Mouse (Mus musculus) spleen, adult 2 months (tissue): Measurements from ENCODE around the gene Snrnp25. TPM values are rescaled to one million over a fixed set of nuclear protein-coding genes. Genes with fewer than 3 reads are reported as not detected.
A peak's percentile ranks its signal among the peaks of the same experiment; 100 is the strongest.

Experiments
- DNase-seq, 2 experiments: peaks; one replicate each; pipeline versions ENCODE4 v3.0.0 to v3.0.0-alpha.2; 2012 to 2021; ENCODE audit warnings: low spot score in 2 of 2, low read depth in 1 of 2
- H3K27ac ChIP-seq: fragments of 200-500 bp; 2 replicates; pipeline ENCODE4 v1.5.1; 2012; ENCODE audit warnings: low read length, inconsistent platforms; ENCODE audit not compliant: insufficient read depth
- H3K27me3 ChIP-seq: fragments of 200-500 bp; 2 replicates; pipeline ENCODE4 v1.6.1; 2012; ENCODE audit warnings: mild to moderate bottlenecking, moderate library complexity, low read length, inconsistent platforms; ENCODE audit not compliant: control insufficient read depth, insufficient read depth
- H3K36me3 ChIP-seq: fragments of 200-500 bp; 2 replicates; pipeline ENCODE4 v1.6.1; 2012; ENCODE audit warnings: mild to moderate bottlenecking, low read length, inconsistent platforms; ENCODE audit not compliant: control insufficient read depth, insufficient read depth
- H3K4me1 ChIP-seq: fragments of 200-500 bp; 2 replicates; pipeline ENCODE4 v1.6.1; 2011; ENCODE audit warnings: inconsistent platforms; ENCODE audit not compliant: control insufficient read depth, insufficient read depth, insufficient read length
- H3K4me3 ChIP-seq: fragments of 200-500 bp; 2 replicates; pipeline ENCODE4 v1.5.1; 2011; ENCODE audit warnings: mild to moderate bottlenecking, inconsistent platforms; ENCODE audit not compliant: insufficient read depth, insufficient read length; ENCODE audit errors: extremely low read depth
- CTCF ChIP-seq: fragments of 200-500 bp; IDR thresholded peaks from 2 replicates; pipeline ENCODE4 v1.5.1; 2011; ENCODE audit warnings: mild to moderate bottlenecking, inconsistent platforms; ENCODE audit not compliant: insufficient read depth, insufficient read length, insufficient replicate concordance; ENCODE audit errors: extremely low read depth
- POLR2A ChIP-seq: fragments of 200-500 bp; IDR thresholded peaks from 2 replicates; pipeline ENCODE4 v1.6.1; 2011; ENCODE audit warnings: low read depth, low read length, inconsistent platforms
- WGBS: fragments of 180-500 bp; shearing (Covaris S2); methylation state at CpG from one replicate; pipeline ENCODE4 v1.1.7; 2018; 5-methylcytosine and 5-hydroxymethylcytosine counted together
- polyA plus RNA-seq: library from polyadenylated mRNA; depleted of rRNA; stranded (reverse); fragments of >200 nt; gene quantifications from 2 replicates; pipeline ENCODE4 v1.2.3, GENCODE M21; 2012

Snrnp25 gene
- polyA plus RNA-seq, 1 experiment: 29.7 TPM

- Histone ChIP-seq H3K27ac (peak overlapping the region; percentile 32; the same call in 1 of the 2 replicates), H3K36me3 (peaks cover under 1% of the 10 kb centered on the region; the same call in 1 of the 2 replicates), H3K4me3 (no peak overlapping the region), H3K4me1 (peaks cover 22% of the 10 kb centered on the region), H3K27me3 (peaks cover 12% of the 10 kb centered on the region)
- TF ChIP-seq POLR2A (no peak), CTCF (no peak)
- WGBS: 55% methylated on average over 7 of the region's 7 CpGs
- no peak for DNase-seq
Measured at GRCm38 (mm10) chr11:32225222-32226104, 20.2 kb downstream of the Snrnp25 start.

GRCm38 (mm10) chr11:32226124-32226871, 21.1 kb downstream of the Snrnp25 start, which contains the start of gene Mpg:
Mpg (plus strand) TSS chr11:32226505.
- peak within 1 kb of the TSS; percentile 76 for H3K27ac ChIP-seq
- peaks cover 19% of the 10 kb centered on the region for H3K4me1 ChIP-seq
- peaks cover 5% of the 10 kb centered on the region for H3K36me3 ChIP-seq
- peak within 1 kb of the TSS; percentile 86 for H3K4me3 ChIP-seq
- TF ChIP-seq POLR2A: peak; percentile 94
- no peak for TF ChIP-seq CTCF
- 4% methylated on average over 47 of the region's 47 CpGs for WGBS
- DNase-seq: peak; percentile 71 to 90
- peaks cover 9% of the 10 kb centered on the region for H3K27me3 ChIP-seq

- H3K36me3 ChIP-seq: peaks cover 9% of the 10 kb centered on the region
- H3K4me3 ChIP-seq: peak overlapping the region; percentile 86
- H3K27me3 ChIP-seq: peaks cover 3% of the 10 kb centered on the region; the same call in 1 of the 2 replicates
- WGBS: 28% methylated on average over 1 of the region's 1 CpGs
- peaks cover 16% of the 10 kb centered on the region for H3K4me1 ChIP-seq
- H3K27ac ChIP-seq: no peak overlapping the region
- DNase-seq: no peak
- no peak for TF ChIP-seq CTCF
- TF ChIP-seq POLR2A: no peak
Measured at GRCm38 (mm10) chr11:32227041-32227440, 21.8 kb downstream of the Snrnp25 start.

GRCm38 (mm10) chr11:32227555-32227954, 22.3 kb downstream of the Snrnp25 start:
- Histone ChIP-seq H3K27ac (no peak overlapping the region), H3K4me1 (peaks cover 12% of the 10 kb centered on the region), H3K36me3 (peaks cover 10% of the 10 kb centered on the region), H3K4me3 (no peak overlapping the region), H3K27me3 (no peaks in the 10 kb centered on the region)
- DNase-seq: no peak
- TF ChIP-seq POLR2A (no peak), CTCF (no peak)
- whole genome bisulfite sequencing: 96% methylated on average over 9 of the region's 9 CpGs

- TF ChIP-seq POLR2A: no peak
- no peak for TF ChIP-seq CTCF
- DNase-seq: no peak
- Histone ChIP-seq H3K4me1 (peaks cover 6% of the 10 kb centered on the region), H3K36me3 (peaks cover 17% of the 10 kb centered on the region), H3K27me3 (no peaks in the 10 kb centered on the region), H3K27ac (no peak overlapping the region), H3K4me3 (no peak overlapping the region)
- WGBS: 93% methylated on average over 3 of the region's 3 CpGs
Measured at GRCm38 (mm10) chr11:32228292-32228845, 23.2 kb downstream of the Snrnp25 start.

- DNase-seq: no peak
- peaks cover 27% of the 10 kb centered on the region for H3K36me3 ChIP-seq
- no peak overlapping the region for H3K4me3 ChIP-seq
- no peak for TF ChIP-seq CTCF
- TF ChIP-seq POLR2A: no peak
- H3K27ac ChIP-seq: no peak overlapping the region
- H3K27me3 ChIP-seq: no peaks in the 10 kb centered on the region
- 89% methylated on average over 4 of the region's 4 CpGs for WGBS
- H3K4me1 ChIP-seq: peaks cover 6% of the 10 kb centered on the region
Measured at GRCm38 (mm10) chr11:32230220-32230619, 25.0 kb downstream of the Snrnp25 start.
